Mouse (Mus musculus): Measurements from ENCODE around the gene Csgalnact2.

The Csgalnact2 gene

DNA sequence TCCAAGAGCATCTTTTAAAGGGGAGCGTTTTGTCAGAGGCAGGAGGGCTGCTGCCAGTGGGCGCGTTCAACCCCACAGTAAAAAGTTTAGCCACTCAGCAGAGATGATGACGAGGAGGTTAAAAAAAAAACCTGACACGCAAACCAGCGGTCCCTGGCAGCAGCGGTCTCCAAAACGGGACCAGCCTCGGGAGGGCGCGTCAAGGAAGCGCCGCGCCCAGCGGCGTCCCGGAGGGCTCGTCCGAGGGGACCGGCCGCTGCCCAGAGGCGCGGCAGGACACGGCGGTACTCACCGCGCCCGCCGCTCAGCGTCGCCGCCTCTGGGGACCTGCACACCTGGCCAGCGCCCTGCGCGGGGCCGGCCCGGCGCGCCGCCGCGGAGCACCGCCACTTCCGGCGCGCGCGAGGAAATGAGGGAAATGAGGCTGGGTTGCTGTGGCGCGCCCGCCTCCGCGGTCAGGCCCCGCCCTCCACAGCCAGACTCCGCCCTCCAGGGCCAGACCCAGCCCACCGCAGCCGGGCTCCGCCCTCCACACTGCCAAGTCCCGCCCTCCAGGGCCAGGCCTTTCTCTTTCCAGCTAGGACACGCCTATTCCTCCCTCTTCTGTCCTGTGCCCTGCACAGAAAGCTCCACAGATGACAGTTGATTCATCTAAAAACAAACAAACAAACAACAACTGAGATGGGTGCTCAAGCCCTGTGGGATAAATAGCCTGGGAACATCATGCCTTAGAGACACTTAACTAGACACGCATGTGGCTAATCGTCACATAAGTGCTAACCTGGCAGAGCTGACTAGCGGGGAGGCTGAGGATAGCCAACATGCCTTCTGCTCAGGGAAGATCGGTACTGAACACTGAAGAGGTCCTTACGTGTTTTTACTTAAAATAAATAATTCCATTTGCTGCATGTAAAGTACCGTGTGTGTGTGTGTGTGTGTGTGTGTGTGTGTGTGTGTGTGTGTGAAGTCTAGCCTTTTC is at the start of gene Csgalnact2:
Gene Csgalnact2, minus strand, starts transcription at position 410 of the 979 bp plus-strand sequence.
- peak; percentile 94 for DNase-seq

DNA sequence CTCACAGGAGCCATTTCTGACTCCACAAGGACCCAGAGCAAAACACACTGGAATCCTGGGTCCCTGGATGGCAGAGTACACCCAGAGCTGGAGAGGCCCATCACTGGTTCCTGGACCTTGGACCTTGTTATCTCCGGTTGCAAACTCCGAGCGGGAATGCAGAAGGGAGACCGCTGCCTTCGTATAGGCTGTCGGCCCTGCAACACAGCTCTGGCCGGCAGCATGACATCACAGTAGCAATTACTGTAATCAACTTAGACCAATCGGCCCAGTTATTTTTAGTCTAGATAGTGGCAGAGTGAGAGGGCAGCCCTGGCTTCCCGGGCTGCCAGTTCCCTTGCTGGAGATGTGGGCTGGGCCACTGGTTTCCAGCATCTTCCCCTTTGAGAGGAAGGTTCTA is 49.7 kb upstream of the Csgalnact2 start:
- no peak for DNase-seq

DNA sequence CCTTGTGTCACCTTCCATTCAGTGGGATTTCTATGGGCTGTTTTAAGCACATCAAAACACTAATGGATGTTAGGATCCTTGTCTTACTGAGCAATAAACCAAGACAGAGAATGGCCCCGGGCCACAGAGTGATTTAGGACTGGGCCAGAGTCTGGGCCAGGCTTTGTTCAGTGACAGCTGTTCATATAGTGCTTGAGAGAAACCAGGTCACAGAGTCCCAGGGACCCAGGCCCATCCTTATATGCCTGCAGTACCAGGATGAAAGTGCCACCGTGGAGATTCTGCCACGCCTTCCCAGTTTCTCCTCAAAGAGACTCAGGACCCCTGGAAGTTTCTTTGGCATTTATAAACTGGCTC is 48.3 kb upstream of the Csgalnact2 start:
- no peak for DNase-seq

DNA sequence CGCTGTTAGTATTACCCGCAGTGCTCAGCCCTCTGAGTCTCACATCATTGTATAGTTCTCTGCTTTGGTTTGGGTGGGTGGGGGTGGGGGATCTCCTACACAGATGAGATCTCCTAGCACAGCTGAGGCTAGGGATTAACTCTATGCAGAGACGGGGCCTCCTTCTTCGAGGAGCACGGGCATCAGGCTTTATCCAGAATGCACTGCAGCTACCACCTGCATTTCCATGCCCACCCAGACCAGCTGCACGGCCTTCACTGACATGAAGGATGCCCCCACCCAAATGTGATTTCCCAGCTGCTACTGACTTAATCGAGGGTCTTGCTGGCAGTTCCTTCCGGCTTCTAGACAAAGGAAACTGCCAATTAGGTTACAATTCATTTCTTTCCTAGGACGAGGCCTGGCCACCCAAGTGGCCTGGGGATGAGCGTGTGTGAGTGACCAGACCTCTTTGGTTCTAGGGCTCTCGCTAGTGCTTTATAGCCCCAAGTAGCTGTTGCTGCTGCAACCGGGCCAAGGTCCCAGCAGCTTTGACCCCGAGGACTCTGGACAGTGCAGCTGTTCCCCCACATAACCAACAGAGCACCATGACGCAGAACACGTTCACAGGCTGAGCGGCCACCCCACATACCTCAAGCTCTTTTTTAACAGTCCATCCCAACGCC is 47.8 kb upstream of the Csgalnact2 start:
- DNase-seq = no peak

DNA sequence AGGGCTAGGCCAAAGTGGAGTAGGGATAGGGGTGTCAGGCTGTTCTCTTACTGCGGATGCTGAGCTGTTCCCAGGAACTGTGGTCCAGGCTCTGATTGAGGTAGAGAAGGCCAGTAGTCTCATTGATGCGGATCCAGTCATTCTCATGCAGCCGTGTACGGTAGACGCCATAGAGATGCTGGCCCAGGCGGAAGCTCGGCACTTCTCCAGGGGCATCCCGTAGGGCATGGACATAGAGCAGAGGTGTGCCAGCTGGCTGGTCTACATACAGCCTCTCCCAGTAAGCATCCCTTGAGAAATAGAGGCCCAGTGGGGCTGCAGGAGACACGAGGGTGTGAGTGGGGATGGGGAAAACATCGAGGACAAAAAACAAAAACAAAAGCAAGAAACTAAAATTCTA is 45.2 kb upstream of the Csgalnact2 start:
- DNase-seq = no peak

DNA sequence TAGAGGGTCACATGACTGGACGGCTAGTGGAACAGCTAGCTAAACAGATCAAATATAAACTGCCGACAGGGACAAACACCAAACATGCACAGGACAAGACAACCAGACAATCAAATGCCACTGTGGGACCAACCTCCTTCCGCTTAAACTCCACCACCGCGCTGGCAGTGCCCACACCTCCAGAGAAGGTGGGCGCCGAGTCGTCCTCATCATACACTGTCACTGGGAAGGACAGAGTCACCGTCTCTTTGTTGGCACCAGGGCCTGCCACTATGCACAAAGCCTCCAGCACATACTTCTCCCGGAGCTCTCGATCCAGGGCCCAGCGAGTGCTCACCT is 41.1 kb upstream of the Csgalnact2 start:
- no peak for DNase-seq

DNA sequence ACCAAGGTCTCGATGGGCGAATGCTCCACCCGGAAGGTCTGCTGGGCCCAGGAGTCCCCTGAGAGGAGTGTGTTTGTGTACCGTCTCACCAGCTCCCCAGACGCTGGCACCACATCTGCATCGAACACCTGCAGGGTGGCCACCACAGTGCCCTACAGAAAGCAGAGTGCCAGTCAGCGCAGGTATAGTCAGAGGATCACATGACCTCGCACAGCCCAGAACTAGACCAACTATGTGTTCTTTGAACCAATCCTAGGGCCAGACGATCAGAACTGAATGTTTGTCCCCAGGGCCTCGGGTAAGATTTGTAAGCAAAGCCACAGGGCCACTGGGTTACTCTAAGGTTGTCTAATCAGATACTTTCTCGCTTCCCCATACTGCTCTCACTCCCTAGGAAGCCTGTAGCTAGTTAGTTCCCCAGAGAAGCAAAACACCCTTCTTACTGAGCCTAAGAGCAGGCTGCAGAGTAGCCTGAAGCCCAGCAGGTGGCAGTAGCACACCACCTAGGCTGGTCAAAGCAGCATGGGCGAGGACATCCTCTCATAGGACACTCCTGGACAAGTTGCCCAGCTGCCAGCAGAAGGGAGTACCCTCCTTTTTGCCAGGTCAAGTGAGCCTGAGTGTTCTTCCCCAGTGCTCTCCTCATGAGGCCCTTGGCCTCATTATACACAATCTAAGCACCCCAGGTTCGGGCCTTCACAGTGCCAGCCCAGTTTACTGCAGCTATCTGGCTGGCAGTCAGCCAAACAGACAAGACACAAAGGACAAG is 40.6 kb upstream of the Csgalnact2 start:
- DNase-seq = peak; percentile 57

DNA sequence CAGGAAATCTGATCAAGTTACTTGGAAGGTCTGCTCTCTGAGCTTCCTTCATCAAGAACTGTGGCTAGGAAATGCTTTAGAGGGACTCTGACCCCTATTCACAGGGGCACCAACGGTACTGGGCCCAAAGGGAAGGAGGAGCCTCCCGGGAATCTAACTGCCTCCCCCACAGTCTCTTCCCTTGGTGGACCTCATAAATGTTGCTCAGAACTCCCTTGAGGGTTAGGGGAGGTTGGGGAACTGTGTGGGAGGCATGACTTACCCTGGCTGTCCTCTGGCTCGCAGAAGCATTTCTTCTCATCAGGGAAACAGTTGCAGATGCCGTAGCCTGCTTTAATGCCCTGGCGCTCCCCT is 35.0 kb upstream of the Csgalnact2 start:
- no peak for DNase-seq

DNA sequence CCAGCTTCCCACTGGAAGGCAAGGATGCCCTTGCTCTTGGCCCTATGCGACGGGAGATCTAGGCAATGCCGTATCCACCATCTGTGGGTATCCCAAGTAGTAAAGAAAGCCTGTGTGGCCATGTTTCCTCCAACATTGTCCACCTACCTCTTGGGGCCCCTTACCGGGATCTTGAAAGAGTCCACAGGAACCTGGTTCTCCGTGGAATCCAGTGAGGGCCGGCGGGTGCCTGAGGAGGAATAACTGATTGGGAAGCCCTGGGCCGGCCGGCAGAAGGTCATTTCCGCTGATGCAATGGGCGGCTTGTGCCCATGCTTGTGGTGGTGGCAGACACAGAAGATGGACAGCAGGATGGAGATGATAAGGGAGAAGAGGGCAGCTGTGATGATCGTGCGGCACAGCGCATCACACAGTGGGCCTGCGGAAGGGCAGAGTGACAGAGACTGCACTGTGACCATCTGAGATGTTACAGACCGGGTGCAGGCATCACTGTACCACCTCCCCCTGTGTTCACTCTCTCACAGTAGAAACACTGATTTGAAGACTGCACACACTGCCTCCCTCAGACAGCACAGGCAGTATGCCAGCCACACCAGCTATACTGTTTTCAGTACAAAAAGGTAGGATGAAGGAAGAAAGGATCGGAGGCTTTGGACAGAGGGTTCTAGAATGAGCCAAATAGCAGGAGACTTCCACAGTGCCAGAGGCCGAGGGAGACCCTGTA is 34.5 kb upstream of the Csgalnact2 start:
- no peak for DNase-seq

DNA sequence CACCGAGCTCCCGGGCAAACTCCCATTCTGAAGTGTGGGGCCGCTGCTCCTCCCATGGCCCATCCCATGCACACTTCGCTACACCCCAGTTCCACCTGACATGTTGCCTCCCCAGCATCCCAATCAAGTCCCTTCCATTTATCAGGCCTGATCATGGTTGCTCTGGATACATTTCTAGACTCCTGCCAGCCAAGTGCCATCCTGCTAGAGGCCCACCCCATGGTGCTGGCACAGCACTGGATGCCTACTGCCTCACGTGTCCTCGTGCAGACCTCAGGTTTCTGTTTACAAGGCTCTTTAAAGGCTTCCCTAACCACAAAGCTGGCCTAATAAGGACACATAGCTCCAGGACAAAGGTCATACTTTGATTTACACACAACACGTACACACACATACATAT is 32.4 kb upstream of the Csgalnact2 start:
- no peak for DNase-seq

DNA sequence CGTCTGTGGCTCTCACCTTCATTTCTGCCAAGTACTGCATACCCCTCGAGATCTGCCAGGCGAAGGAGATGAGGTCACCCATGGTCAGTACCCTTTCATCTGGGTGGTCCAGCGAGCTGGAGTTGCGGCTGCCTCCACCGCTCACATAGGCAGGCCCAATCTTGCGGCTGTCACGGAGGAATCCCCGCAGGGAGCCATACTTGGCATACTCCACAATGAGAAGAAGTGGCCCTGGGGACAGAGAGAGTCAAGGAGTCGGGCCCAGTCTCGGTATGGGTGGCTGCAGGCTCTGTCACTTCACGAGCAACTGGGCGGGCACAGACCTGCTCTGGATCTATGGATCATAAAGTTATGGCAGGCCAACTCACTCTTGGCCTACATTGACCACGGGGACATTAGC is 29.2 kb upstream of the Csgalnact2 start:
- DNase-seq = no peak

DNA sequence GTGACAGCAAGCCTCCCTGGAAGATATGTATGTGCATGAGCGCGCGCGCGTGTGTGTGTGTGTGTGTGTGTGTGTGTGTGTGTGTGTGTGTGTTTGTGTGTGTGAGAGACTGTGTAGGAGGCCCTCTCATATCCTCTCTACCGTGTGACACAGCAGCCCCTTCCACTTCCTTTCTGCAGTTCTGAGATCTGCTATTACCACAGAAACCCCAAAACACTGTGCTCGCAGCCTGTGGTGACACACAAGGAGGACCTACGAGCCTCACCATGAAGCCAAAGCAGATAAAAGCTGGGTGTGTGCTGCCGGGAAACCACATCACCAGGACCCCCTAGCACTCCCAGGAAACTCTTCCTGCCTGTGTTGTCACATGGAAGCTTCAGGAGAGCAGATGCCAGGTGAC is 28.1 kb upstream of the Csgalnact2 start:
- DNase-seq = peak; percentile 66

DNA sequence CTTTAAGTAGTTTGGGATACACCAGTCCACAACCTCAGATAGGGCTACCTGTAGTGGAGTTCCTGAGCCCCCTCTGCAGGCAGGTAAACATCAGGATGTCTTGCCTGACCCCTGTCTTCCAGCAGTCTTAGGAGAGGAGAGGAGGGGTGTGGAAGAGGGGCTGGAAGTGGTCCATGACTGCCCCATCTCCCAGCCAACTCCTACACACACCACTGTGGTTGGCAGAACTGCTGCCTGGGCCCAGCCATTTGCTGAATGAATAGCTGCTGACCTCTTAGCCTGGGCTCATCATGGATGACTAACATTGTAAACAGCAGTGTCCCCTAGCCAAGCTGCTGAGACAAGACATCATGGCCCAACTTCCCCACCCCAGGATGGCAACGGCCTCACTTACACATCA is 26.6 kb upstream of the Csgalnact2 start:
- no peak for DNase-seq

DNA sequence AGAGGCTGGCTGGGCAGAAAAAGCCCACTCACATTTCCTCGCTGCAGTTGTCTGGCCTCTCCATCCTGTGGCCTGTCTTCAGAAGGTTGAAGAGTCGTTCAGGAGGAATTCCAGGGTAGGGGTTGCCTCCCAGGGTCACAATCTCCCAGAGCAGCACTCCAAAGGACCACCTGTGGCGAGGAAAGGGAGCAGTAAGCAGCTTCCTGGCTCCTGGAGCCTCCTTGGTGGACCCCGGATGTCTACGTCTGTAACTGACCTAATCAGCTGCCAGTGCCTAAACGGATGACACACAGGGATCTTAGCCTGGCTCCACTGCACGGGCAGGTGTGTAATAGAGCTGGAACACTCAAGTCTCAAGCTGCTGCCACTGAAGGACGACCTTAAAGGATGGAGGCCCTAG is 25.8 kb upstream of the Csgalnact2 start:
- no peak for DNase-seq

DNA sequence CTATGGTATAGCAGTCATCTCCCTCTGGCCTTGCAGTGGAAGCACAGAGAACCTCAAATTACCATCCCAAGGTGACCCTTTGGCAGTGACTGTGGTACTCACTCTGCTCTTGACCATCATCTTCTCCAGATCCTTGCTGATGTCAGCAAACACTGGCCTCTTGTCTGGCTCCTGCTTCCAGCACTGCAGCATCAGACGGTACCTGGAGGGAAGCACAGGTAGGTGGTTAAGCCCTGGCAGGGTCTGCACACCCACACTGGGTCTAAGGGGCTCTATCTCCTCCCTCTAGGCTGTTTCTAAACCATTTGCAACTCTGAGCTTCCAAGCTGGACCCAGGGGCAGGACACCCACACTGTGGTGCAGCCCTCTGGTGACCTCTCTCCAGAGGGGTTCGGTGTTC is 24.1 kb upstream of the Csgalnact2 start:
- no peak for DNase-seq

DNA sequence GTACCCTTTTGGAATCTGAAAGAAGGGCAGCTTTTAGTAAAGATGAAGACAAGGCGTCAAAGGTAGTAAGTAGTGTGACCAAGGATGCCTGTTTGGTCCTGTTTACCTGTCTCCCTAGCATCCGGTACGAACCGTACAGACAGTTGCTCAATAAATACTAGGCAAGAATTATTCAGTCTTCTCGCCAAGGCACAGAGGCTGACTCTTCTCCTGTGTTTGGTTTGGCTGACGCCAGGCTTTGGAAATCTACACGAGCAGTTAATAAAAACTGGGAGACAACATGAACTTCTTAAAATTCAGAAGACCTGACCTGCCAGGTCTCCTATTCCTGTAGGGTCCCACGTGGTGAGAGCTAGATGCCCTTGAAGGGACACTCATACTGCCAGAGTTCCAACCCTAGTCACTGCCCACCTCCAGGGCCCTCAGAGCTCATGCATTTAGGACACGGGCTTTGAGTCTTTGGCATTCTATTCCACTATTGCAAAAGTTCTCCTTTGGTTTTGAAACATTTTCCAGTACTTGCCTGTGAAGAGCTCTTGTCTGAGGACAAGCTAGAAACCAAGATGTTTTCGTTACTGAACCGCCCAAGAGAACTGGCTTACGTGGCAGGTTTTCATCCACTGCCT is 23.6 kb upstream of the Csgalnact2 start:
- no peak for DNase-seq

DNA sequence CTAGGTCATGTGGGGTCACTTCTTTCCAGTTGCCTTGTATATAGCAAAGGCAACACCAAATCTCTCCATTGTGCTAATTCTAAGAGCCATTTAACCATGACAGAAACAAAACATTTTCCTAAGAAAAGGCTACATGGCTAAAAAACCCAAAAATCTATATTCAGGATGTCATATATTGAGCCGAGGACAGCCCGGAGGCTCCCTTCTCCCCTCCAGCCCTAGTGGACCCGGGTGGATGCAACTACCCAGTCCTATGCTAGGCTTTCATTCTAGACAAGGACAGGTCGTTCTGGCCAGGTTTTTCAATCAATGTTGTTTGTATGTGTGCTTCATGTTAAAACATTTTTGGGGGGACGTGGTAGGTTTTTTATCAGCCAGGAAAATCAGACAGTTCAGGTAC is 14.2 kb upstream of the Csgalnact2 start:
- DNase-seq = no peak

DNA sequence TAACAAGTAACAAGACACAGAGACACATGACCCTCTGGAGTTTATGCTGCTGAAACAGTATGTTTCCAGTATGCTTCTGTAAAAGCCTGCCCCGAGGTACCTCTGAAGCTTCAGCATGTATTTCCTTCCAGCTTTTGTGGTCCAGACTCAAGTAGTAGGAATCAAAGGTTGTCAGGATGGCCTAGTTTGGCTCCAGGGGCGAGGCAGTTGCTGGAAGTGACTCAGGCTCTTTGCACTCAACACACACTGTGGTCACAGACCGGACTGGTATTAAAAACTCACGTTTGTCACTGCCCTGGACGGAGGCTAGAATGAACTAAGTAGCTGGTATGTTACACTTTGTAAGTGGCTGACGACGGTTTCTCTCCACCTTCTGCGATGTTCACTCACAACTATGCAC is 12.0 kb upstream of the Csgalnact2 start:
- DNase-seq = no peak

DNA sequence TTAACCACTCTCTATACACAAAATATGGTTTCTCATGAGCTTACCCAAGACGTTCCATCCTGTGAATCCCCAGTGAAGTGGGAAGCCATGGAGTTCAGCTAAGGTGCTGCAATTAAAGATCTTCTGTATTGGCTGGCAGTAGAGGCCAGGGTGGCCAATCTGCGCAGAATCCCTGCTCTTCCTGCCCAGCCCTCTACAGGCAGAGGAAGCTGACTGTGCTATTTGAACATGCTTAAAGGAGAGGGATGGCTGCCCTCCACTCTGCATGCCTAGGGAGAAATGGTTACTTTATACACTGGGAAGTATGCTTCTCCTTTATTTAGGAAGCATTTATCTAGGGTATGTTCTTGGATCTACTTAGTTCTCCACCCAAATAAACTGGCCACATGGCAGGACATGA is 11.6 kb upstream of the Csgalnact2 start:
- no peak for DNase-seq

DNA sequence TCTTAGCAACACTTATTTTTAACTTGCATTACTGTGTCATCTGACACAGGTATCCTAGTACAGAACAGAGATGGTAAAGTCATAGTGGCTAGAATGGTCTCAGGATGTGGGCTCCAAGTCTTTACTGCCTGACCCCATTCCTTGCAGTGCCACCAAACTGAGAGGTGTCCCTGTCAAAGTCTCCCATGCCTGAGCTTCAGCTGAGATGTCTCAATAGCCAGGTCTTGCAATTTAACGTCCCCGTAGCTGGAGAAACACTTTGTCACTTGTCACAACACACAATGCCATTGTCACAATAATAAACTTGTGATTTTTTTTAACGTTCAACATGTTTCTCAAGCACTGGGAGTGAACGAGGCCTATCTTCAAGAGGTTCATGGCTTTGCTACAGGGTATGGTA is 11.2 kb upstream of the Csgalnact2 start:
- no peak for DNase-seq

DNA sequence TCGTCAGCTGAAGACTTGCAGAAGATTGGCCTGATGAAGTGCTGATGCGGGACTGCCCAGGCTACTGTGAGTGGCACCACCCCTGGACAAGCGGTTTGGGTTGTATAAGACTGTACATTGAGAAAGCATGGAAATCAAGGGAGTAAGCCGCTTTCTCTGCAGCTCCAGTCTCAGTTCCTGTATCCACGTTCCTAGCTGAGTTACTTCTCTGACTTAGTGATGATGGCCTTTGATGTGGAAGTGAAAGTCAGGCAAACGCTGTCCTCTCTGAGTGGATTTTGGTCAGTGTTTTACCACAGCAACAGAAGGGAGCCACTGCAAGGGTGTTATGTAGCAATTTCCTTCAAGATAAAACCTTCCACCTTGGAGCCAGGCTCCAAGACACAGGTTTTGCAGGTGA is 2.0 kb upstream of the Csgalnact2 start:
- DNase-seq = no peak

DNA sequence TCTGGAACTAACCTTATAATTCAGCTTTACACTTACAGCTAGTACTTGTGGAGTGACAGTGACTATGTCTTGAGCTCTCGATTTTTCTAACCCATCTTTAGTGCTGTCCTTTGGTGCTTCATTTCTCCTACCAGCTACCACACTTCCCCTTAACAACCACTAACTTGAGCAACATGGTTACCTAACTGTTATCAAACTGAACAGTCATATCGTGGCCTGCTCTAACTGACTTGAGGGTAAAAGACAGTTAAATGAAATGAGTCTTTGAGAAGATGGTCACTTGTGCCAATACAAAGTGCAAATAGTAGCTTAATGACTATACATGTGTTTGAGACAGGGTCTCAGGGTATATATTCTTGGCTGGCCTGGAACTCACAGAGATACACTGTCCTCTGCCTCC is 1.8 kb downstream of the Csgalnact2 start:
- no peak for DNase-seq

DNA sequence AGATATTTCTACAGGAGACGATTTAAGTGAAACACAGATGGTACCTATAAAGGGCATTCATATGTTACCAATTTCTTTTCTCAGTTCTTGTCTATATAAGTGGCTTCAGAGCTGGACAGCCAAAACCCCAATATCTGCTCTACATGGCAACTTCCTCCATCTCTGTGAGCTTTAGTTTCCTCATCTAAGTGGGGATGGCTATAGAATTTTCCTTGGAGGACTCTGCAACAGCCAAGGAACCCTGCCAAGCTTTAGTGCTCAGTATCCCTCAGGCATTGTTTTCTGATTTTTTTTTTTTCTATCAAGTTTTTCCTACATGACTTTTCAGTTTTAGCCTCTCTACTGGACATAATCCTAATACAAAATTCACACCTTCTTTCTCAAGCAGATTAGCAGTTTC is 4.5 kb downstream of the Csgalnact2 start:
- DNase-seq = no peak

Data from thymus, postnatal 14 days (tissue).